Comparison of ENCODE assay signal across 10 mouse cellular contexts in genomic region chr9:94701193-94701869, GRCm38 (mm10). TPM values are rescaled to one million over a fixed set of nuclear protein-coding genes. Genes with fewer than 3 reads are reported as not detected.
DNase-seq lines count a peak whose midpoint lies in the region; ATAC-seq and TF ChIP-seq lines count a peak whose summit lies in the region.
"Had no signal": no experiment of that assay in that cellular context is flagged by ENCODE, and none has a peak within 500 bp of the region (broad histone marks: within the 10 kb centered on the region; RNA-seq: fewer than 3 reads in every experiment).

No protein-coding gene starts in this region.

- peak overlapping the region; percentile 48 for H3K27ac ChIP-seq in forebrain, embryonic 10.5 days
- no peak overlapping the region for H3K27ac ChIP-seq in forebrain, embryonic 14.5 days (ENCODE audit: low read depth, low read length)
- peak overlapping the region; percentile 32 for H3K27ac ChIP-seq in layer of hippocampus, adult 2 months
- H3K27ac ChIP-seq in forebrain, embryonic 12.5 days, result no peak overlapping the region
- no peak overlapping the region for H3K27ac ChIP-seq in neural tube, embryonic 12.5 days
- no peak overlapping the region for H3K27ac ChIP-seq in kidney, adult 2 months (ENCODE audit: insufficient read depth, low read depth, low read length)
- H3K27ac ChIP-seq: liver, embryonic 14.5 days had no signal

- TF ChIP-seq CTCF in layer of hippocampus, adult 2 months (conservative IDR thresholded peaks at IDR 0.05), result no peak
- TF ChIP-seq CTCF in kidney, adult 2 months (conservative IDR thresholded peaks at IDR 0.05; ENCODE audit: insufficient read depth, insufficient read length, low read depth, low read length), result no peak

- DNase-seq in forebrain, embryonic 10.5 days (ENCODE audit: extremely low spot score, low spot score), result no peak
- DNase-seq in forebrain, embryonic 14.5 days (ENCODE audit: low spot score), result no peak
- DNase-seq in layer of hippocampus, adult 2 months (ENCODE audit: low spot score in 2 of 2), result no peak
- DNase-seq in layer of hippocampus, adult 9-10 months (ENCODE audit: low spot score), result no peak
- DNase-seq in kidney, adult 2 months, result no peak
- DNase-seq in lung, postnatal 25 days (ENCODE audit: low spot score), result no peak
- DNase-seq: adrenal gland, adult 8-10 months had no signal

- no peak for ATAC-seq in forebrain, embryonic 14.5 days
- peak; percentile 22; the same call in 1 of the 2 replicates for ATAC-seq in forebrain, embryonic 12.5 days (ENCODE audit: low FRiP score)
- ATAC-seq in neural tube, embryonic 12.5 days (ENCODE audit: low FRiP score, low read depth), result peak; percentile 11; the same call in 1 of the 2 replicates

- no peak for TF ChIP-seq POLR2A in kidney, adult 2 months (IDR thresholded peaks at IDR 0.05; ENCODE audit: low read depth, low read length)

- WGBS in forebrain, embryonic 10.5 days, result 64% methylated on average over 6 of the region's 6 CpGs
- WGBS in forebrain, embryonic 14.5 days, result 68% methylated on average over 6 of the region's 6 CpGs
- whole genome bisulfite sequencing in forebrain, embryonic 12.5 days, result 56% methylated on average over 6 of the region's 6 CpGs
- 56% methylated on average over 6 of the region's 6 CpGs for WGBS in neural tube, embryonic 12.5 days
- WGBS in kidney, adult 2 months, result 47% methylated on average over 6 of the region's 6 CpGs

- no peaks in the 10 kb centered on the region for H3K27me3 ChIP-seq in forebrain, embryonic 10.5 days (ENCODE audit: poor library complexity, severe bottlenecking)
- H3K27me3 ChIP-seq in forebrain, embryonic 14.5 days (replicated peaks; ENCODE audit: control insufficient read depth, insufficient read depth, low read length), result no peaks in the 10 kb centered on the region
- H3K27me3 ChIP-seq in forebrain, embryonic 12.5 days, result no peaks in the 10 kb centered on the region
- no peaks in the 10 kb centered on the region for H3K27me3 ChIP-seq in neural tube, embryonic 12.5 days (replicated peaks)
- H3K27me3 ChIP-seq in kidney, adult 2 months (replicated peaks; ENCODE audit: control insufficient read depth, insufficient read depth, low read length), result no peaks in the 10 kb centered on the region

- peaks cover 21% of the 10 kb centered on the region for H3K4me1 ChIP-seq in forebrain, embryonic 10.5 days
- no peaks in the 10 kb centered on the region for H3K4me1 ChIP-seq in forebrain, embryonic 14.5 days (ENCODE audit: control insufficient read depth, insufficient read depth, low read length)
- H3K4me1 ChIP-seq in forebrain, embryonic 12.5 days, result peaks cover 20% of the 10 kb centered on the region
- peaks cover 3% of the 10 kb centered on the region; the same call in 1 of the 2 replicates for H3K4me1 ChIP-seq in neural tube, embryonic 12.5 days
- no peaks in the 10 kb centered on the region for H3K4me1 ChIP-seq in kidney, adult 2 months (ENCODE audit: control insufficient read depth, insufficient read depth, low read length)

- H3K4me2 ChIP-seq in forebrain, embryonic 14.5 days (ENCODE audit: low read length), result no peak overlapping the region
- H3K4me2 ChIP-seq in forebrain, embryonic 12.5 days, result no peak overlapping the region
- H3K4me2 ChIP-seq in neural tube, embryonic 12.5 days (replicated peaks), result no peak overlapping the region

- H3K4me3 ChIP-seq in forebrain, embryonic 10.5 days, result no peak overlapping the region
- no peak overlapping the region for H3K4me3 ChIP-seq in forebrain, embryonic 14.5 days (ENCODE audit: low read depth, low read length)
- H3K4me3 ChIP-seq in layer of hippocampus, adult 2 months, result no peak overlapping the region
- H3K4me3 ChIP-seq in forebrain, embryonic 12.5 days (replicated peaks), result no peak overlapping the region
- H3K4me3 ChIP-seq in neural tube, embryonic 12.5 days, result no peak overlapping the region
- no peak overlapping the region for H3K4me3 ChIP-seq in kidney, adult 2 months (ENCODE audit: insufficient read depth, low read depth, low read length)

- no peaks in the 10 kb centered on the region for H3K36me3 ChIP-seq in forebrain, embryonic 10.5 days (replicated peaks)
- H3K36me3 ChIP-seq in forebrain, embryonic 14.5 days (ENCODE audit: control insufficient read depth, insufficient read depth, low read length), result no peaks in the 10 kb centered on the region
- H3K36me3 ChIP-seq in forebrain, embryonic 12.5 days (replicated peaks), result no peaks in the 10 kb centered on the region
- no peaks in the 10 kb centered on the region for H3K36me3 ChIP-seq in neural tube, embryonic 12.5 days
- no peaks in the 10 kb centered on the region for H3K36me3 ChIP-seq in kidney, adult 2 months (ENCODE audit: control insufficient read depth, insufficient read depth, low read length)

- H3K9me3 ChIP-seq in forebrain, embryonic 10.5 days, result no peaks in the 10 kb centered on the region
- no peaks in the 10 kb centered on the region for H3K9me3 ChIP-seq in forebrain, embryonic 14.5 days (replicated peaks; ENCODE audit: control insufficient read depth, low read length)
- no peaks in the 10 kb centered on the region for H3K9me3 ChIP-seq in forebrain, embryonic 12.5 days
- no peaks in the 10 kb centered on the region for H3K9me3 ChIP-seq in neural tube, embryonic 12.5 days

- H3K9ac ChIP-seq in forebrain, embryonic 14.5 days (ENCODE audit: low read length), result no peak overlapping the region
- no peak overlapping the region for H3K9ac ChIP-seq in forebrain, embryonic 12.5 days
- H3K9ac ChIP-seq in neural tube, embryonic 12.5 days, result no peak overlapping the region
- H3K9ac ChIP-seq: liver, embryonic 14.5 days had no signal

RNA-seq across cellular contexts. Expression of gene Slc9a9, which starts 31.6 kb away (rescaled TPM):
- polyA plus RNA-seq in forebrain, embryonic 10.5 days (2016; fragmentation: Nextera tagmentation; extraction: Ambion mirVana), result 0.91 and 1.2 TPM in 2 replicates
- polyA plus RNA-seq in forebrain, embryonic 14.5 days (2014; fragmentation: Nextera tagmentation; extraction: Ambion mirVana), result 3.7 and 4.7 TPM in 2 replicates
- total RNA-seq in layer of hippocampus, adult 2 months (2021), result 10 to 100 TPM; 18.3 to 19.4 TPM
- polyA plus RNA-seq in forebrain, embryonic 12.5 days (2016; fragmentation: Nextera tagmentation; extraction: Ambion mirVana), result 2.5 and 2.8 TPM in 2 replicates
- 6.4 and 8.6 TPM in 2 replicates for polyA plus RNA-seq in neural tube, embryonic 12.5 days (2016; fragmentation: Nextera tagmentation; extraction: Ambion mirVana)
- polyA plus RNA-seq in kidney, adult 2 months (2012; rRNA removed), result 1.2 and 1.5 TPM in 2 replicates

Comparison
In these comparisons a context has a peak if more than half of its experiments do, and no peak if none do; other contexts are left out.
1. H3K27ac ChIP-seq: peak in forebrain, embryonic 10.5 days (single experiment) and layer of hippocampus, adult 2 months (single experiment); none in forebrain, embryonic 14.5 days (single experiment), forebrain, embryonic 12.5 days (single experiment), neural tube, embryonic 12.5 days (single experiment) and kidney, adult 2 months (single experiment).